In genomic region chr12:100480642-100481442, GRCm38 (mm10) we compare ENCODE assay signal across 9 mouse cellular contexts. TPM values are rescaled to one million over a fixed set of nuclear protein-coding genes. Genes with fewer than 3 reads are reported as not detected.
DNase-seq lines count a peak whose midpoint lies in the region; ATAC-seq and TF ChIP-seq lines count a peak whose summit lies in the region.
"Had no signal": no experiment of that assay in that cellular context is flagged by ENCODE, and none has a peak within 500 bp of the region (broad histone marks: within the 10 kb centered on the region; RNA-seq: fewer than 3 reads in every experiment).

No protein-coding gene starts in this region.

- WGBS in midbrain, embryonic 11.5 days: 93% methylated on average over 15 of the region's 15 CpGs
- 88% methylated on average over 15 of the region's 15 CpGs for WGBS in midbrain, postnatal 0 days
- WGBS in stomach, embryonic 14.5 days: 78% methylated on average over 15 of the region's 15 CpGs

- ATAC-seq in frontal cortex, adult (ENCODE audit: low TSS enrichment): peak; percentile 53
- no peak for ATAC-seq in midbrain, embryonic 11.5 days (ENCODE audit: low FRiP score)
- ATAC-seq in midbrain, postnatal 0 days (ENCODE audit: low FRiP score): no peak
- 0 out of 2 replicates have a peak, but pooled peaks have one; percentile 34 for ATAC-seq in stomach, embryonic 14.5 days (ENCODE audit: insufficient number of reproducible peaks, insufficient read depth, low FRiP score, low read depth)

- H3K9me3 ChIP-seq in midbrain, embryonic 11.5 days (ENCODE audit: control insufficient read depth, low read length): no peaks in the 10 kb centered on the region
- H3K9me3 ChIP-seq in midbrain, postnatal 0 days (ENCODE audit: low read length): no peaks in the 10 kb centered on the region
- H3K9me3 ChIP-seq in stomach, embryonic 14.5 days (ENCODE audit: control insufficient read depth, low read depth, low read length): no peaks in the 10 kb centered on the region

- DNase-seq in frontal cortex, postnatal 10 days (ENCODE audit: low spot score in 2 of 2): no peak
- DNase-seq in midbrain, embryonic 11.5 days (ENCODE audit: low spot score, missing footprints): peak; percentile 78
- DNase-seq in midbrain, postnatal 0 days (ENCODE audit: low spot score): no peak
- peak in 1 of 2 experiments; percentile 67 for DNase-seq in left cerebral cortex, adult 2 months (ENCODE audit: extremely low spot score in 1 of 2, low spot score in 2 of 2)
- no peak for DNase-seq in thymus, postnatal 10 days (ENCODE audit: low spot score in 2 of 2)
- no peak for DNase-seq in cerebellum, postnatal 36 days

- no peak overlapping the region for H3K9ac ChIP-seq in midbrain, embryonic 11.5 days (ENCODE audit: low read length)
- H3K9ac ChIP-seq in midbrain, postnatal 0 days (replicated peaks; ENCODE audit: low read length, poor library complexity, severe bottlenecking): no peak overlapping the region
- no peak overlapping the region for H3K9ac ChIP-seq in stomach, embryonic 14.5 days (replicated peaks; ENCODE audit: low read depth, low read length)
- H3K9ac ChIP-seq: forebrain, postnatal 0 days had no signal

- no peaks in the 10 kb centered on the region for H3K27me3 ChIP-seq in midbrain, embryonic 11.5 days (ENCODE audit: control insufficient read depth, insufficient read depth, low read length)
- no peaks in the 10 kb centered on the region for H3K27me3 ChIP-seq in midbrain, postnatal 0 days (ENCODE audit: insufficient read depth, low read length)
- H3K27me3 ChIP-seq in stomach, embryonic 14.5 days (ENCODE audit: control insufficient read depth, insufficient read depth, low read length): no peaks in the 10 kb centered on the region

- intact Hi-C loops in left cerebral cortex, adult 2 months (cut with DNase I): loop anchor here (2.0 to 5.0 kb wide), 3 partner anchors 42 to 279 kb away; no protein-coding TSS in a partner anchor

- no peak overlapping the region for H3K27ac ChIP-seq in midbrain, embryonic 11.5 days (ENCODE audit: low read depth, low read length)
- no peak overlapping the region for H3K27ac ChIP-seq in midbrain, postnatal 0 days (ENCODE audit: low read depth, low read length)
- H3K27ac ChIP-seq in left cerebral cortex, adult 2 months: peak overlapping the region; percentile 92
- no peak overlapping the region for H3K27ac ChIP-seq in stomach, embryonic 14.5 days (ENCODE audit: low read length)

- H3K36me3 ChIP-seq in midbrain, embryonic 11.5 days (ENCODE audit: control insufficient read depth, insufficient read depth, low read length): no peaks in the 10 kb centered on the region
- peaks cover 16% of the 10 kb centered on the region; the same call in 1 of the 2 replicates for H3K36me3 ChIP-seq in midbrain, postnatal 0 days (ENCODE audit: insufficient read depth, low read length)
- H3K36me3 ChIP-seq in stomach, embryonic 14.5 days (ENCODE audit: control insufficient read depth, insufficient read depth, low read length): no peaks in the 10 kb centered on the region

- H3K4me2 ChIP-seq in midbrain, embryonic 11.5 days: no peak overlapping the region
- H3K4me2 ChIP-seq in midbrain, postnatal 0 days (ENCODE audit: low read depth, low read length, poor library complexity, severe bottlenecking): no peak overlapping the region
- no peak overlapping the region for H3K4me2 ChIP-seq in stomach, embryonic 14.5 days (replicated peaks; ENCODE audit: low read depth, low read length)

- H3K4me3 ChIP-seq in midbrain, embryonic 11.5 days (ENCODE audit: low read depth, low read length): no peak overlapping the region
- H3K4me3 ChIP-seq in midbrain, postnatal 0 days (ENCODE audit: low read depth, low read length): no peak overlapping the region
- no peak overlapping the region for H3K4me3 ChIP-seq in left cerebral cortex, adult 2 months
- H3K4me3 ChIP-seq in stomach, embryonic 14.5 days (ENCODE audit: low read depth, low read length): no peak overlapping the region

- TF ChIP-seq CTCF in midbrain, postnatal 0 days (IDR thresholded peaks at IDR 0.05): no peak
- TF ChIP-seq CTCF in left cerebral cortex, adult 2 months (IDR thresholded peaks at IDR 0.05): no peak

- no peaks in the 10 kb centered on the region for H3K4me1 ChIP-seq in midbrain, embryonic 11.5 days (ENCODE audit: control insufficient read depth, insufficient read depth, low read length)
- no peaks in the 10 kb centered on the region for H3K4me1 ChIP-seq in midbrain, postnatal 0 days (ENCODE audit: insufficient read depth, low read length)
- H3K4me1 ChIP-seq in stomach, embryonic 14.5 days (ENCODE audit: control insufficient read depth, insufficient read depth, low read length): 0 out of 2 replicates have a peak, but pooled peaks cover 2% of the 10 kb centered on the region

RNA-seq across cellular contexts. Expression of gene Ttc7b, which starts 39.8 kb away (rescaled TPM):
- 7.3 and 9.2 TPM in 2 replicates for polyA plus RNA-seq in midbrain, embryonic 11.5 days (2014; fragmentation: Nextera tagmentation; extraction: Ambion mirVana)
- 38.9 and 55.5 TPM in 2 replicates for total RNA-seq in midbrain, postnatal 0 days (2014; rRNA removed)
- 8.3 and 8.7 TPM in 2 replicates for polyA plus RNA-seq in midbrain, postnatal 0 days (2015; fragmentation: Nextera tagmentation; extraction: Ambion mirVana)
- 100 to 1,000 TPM; 242 to 253 TPM for total RNA-seq in left cerebral cortex, adult 2 months (2021)
- polyA plus RNA-seq in stomach, embryonic 14.5 days (2014; fragmentation: Nextera tagmentation; extraction: Ambion mirVana): 6.4 and 6.7 TPM in 2 replicates

Comparison
In these comparisons a context has a peak if more than half of its experiments do, and no peak if none do; other contexts are left out.
1. ATAC-seq: peak in frontal cortex, adult (single experiment) and stomach, embryonic 14.5 days (single experiment); none in midbrain, embryonic 11.5 days (single experiment) and midbrain, postnatal 0 days (single experiment).